Mouse (Mus musculus) kidney, postnatal 36 days (tissue): ENCODE data around the gene Trir.
A peak's percentile ranks its signal among the peaks of the same experiment; 100 is the strongest.

Source experiments
- DNase-seq, 2 experiments: peaks; one replicate each; pipeline ENCODE4 v3.0.0; 2021 to 2022; ENCODE audit warnings: mixed read lengths in 2 of 2

The Trir gene

DNA sequence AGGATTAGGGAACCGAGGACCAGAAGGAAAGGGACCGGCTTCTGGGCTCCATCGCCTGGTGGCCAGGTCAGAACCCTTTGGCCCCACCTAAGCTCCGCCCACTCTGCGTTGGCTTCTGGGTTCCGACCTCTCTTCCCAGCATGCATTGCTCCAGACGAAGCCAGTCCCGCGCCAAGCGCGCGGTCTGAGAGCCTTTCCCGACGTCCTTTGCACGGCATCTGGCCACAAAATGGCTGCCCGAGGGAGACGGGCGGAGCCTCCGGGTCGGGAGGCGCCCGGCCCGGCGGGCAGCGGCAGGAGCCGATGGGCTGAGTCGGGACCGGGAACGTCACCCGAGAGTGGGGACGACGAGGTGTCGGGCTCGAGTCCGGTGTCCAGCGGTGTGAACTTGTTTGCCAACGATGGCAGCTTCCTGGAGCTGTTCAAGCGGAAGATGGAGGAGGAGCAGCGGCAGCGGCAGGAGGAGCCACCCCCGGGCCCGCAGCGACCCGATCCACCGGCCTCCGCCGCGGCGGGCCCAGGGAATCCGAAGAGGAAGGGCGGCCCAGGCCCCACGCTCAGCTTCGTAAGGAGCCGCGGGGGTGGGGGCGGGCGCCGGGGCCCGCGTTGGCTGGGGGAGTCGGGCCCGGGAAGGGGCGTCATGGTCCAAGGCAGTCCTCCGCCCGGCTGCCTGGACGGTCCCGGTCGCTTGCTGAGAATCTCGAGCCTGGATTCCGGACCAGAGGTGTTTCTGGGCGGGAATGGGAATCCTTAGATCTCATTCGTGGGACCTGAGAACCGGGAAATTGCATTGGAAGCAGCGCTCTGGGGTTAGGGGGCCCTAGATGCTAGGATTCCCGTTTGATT lies at the start of gene Trir:
Trir (plus strand) TSS at position 154 of the 846 bp plus-strand sequence.
- DNase-seq = peak; percentile 98 to 99

DNA sequence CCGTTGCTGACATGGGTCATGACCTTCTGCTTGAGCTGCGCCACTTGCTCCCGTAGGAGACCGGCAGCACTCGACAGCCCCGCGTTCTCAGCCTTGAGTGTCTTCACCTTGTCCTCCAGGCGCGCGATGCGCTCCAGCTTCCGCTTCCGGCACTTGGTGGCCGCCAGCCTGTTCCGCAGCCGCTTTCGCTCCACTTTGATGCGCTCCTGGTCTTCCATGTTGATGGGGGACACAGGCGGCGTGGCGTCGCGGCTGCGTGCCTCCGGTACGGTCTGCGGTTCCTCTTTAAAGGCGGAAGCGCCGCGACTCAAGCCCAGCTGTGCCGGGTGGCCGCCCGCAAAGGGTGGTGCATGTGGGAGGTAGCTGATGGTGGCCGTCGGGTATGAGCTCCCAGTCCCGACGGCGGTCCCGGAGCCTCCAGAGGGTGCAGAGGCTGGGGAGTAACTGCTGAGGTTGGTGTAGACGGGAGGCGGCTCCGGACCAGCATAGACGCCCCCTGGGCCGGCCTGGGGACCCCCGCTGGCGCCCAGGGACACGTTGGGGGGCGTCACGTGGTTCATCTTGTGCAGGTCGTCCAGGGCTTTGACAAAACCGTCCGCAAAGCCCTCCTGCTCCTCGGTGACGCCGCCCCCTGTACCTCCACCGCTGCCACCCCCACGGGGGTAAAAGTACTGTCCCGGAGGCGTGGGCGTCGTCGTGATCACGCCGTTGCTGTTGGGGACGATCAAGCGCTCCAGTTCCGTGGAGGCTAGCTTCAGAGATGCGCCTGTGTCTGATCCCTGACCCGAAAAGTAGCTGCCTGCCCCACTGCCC lies 49.0 kb upstream of the Trir start:
- peak; percentile 61 to 78 for DNase-seq

DNA sequence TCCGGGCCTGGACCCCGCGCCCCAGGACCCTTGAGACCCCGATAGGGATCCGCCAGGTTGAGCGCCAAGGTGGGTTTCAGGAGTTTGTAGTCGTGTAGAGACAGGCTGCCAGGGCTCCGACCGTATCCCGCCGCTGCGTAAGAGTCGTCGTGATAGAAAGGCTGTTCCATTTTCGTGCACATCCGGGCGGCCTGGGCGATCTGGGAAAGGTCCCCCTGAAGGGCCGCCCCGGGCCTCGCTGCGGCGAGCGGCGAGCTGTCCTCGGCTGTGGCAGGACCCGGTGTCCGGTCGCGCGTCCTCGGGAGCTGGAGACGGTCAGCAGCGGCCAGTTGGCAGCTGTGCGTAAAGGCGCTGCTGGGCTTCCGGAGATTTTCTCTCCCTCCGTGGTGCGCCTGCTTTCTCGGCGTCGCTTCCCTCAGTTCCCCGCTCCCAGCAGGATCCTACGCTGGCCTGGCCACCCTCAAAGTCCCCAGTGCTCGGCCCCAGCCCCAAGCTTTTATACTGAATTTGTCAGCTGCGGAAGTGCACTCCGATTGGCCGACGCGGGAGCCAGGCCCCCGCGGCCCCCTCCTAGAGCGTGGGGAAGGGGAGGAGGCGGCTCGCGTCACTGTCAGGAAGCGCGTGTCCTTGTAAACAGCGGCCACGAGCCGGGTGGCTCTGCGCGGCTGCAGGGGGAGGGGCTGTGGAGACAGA lies 48.2 kb upstream of the Trir start, which contains the start of gene Junb:
Junb (minus strand) TSS at position 471 of the 693 bp plus-strand sequence.
- DNase-seq = peak; percentile 96 to 98

DNA sequence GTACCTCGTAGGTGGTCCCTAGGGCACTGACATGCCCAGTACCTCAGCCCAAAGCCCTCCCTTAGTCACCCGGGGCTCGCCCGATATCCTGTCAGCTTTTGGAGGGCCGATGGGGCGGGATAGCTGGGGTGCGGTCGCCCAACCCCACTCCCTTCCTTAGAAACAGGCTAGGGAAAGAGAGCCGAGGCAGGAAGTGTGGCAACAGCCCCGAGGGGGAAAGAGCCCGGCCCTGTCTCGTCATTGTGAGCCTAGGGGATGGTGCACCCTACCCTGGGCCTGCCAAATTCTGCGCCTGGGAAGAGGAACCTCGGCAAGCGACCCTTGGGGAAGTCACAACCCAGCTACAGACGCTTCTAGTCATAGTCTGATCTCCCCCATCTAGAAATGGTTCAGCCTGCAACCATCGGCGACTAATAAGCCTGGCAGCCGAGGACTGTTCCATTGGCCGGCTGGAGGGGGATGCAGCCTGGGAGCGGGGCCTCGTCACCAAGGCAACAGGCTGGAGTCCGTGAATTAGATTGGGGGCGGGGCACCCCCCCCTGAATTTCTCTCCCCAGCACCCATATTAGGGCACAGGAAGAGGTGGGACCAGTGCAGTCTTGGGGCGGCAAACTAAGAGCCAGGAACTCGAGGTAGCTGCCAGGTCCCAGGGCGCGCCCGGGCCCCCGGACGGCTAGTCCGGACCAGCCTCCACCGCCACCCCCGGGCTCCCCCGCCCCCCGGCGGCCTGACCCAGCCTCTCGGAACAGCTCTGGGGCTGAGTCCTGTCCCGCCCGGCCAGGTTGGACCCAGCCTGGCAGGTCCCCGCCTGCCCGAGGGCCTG lies 46.8 kb upstream of the Trir start:
- peak; percentile 96 to 97 for DNase-seq

DNA sequence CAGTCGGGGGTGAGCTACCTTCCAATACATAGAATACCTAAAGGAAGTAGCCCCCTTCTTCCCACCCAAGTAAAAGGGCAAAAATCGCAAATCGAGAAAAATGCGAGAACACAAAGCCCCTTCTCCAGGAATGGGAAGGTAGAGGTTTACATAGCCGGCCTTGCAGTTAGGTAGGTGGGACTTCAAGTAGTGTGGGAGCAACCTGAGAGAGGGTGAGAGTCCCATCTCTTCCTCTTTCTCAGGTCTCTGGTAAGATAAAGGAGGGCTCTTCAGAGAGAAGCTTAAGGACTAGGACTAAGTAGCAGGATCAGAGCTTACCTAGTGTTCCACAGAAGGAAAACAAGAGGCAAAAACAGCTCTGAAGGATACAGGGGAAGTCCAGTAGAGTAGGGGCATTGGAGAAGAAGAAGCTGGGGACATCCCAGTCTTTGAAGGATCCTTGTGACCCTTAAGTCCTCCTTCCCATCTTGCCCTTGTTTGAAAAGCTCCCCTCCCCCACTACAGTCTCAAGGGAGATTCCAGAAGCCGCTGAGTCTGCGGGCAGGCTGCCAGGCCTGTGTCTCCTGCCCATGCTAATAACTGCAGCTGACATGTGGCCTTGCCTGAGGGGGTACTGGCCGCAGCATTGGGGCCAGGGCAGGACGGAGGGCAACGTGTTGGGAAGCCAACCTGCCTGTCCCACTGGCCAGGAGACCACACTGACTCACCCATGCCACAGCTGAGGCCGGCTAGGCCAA lies 45.8 kb upstream of the Trir start:
- peak; percentile 98 for DNase-seq

DNA sequence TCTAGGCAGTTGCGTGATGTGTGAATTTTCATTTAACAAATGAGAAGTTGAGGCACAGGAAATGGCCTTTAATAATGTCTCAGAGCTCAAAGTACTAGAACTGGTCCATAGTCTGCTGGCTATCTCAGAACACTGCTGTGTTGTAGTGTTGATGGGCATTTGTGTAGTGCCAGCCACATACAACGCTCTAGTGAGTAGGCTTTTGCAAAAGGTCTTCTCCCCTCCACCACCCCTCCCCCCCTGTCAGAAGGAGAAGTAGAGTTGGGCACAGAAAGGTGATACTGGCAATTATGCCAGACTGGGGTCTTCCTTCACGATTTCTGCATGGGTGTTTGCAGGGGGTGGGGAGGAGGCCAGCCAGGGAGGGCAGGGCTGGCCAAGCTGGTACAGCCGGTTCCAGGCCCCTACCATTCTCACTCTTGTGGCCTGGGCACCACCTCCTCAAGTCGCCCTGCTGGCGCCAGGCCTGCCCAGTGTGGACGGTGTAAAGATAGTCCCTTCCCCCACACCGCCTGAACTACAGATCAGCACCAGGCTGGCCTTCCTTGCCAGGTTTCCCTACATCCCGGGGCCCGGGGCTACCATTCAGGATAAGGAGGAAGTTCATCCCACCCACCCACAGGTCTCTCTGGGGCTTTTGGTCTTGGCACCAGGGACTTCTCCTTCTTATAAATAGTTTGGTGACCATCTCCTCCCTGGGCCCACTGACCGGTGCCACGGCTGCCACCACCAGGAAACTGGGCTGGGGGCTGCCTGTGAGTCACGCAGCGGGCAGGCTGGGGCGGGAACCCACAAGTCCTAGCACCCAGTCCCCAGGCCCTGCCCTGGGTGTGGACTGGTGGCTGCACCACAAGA lies 44.8 kb upstream of the Trir start:
- peak; percentile 66 to 72 for DNase-seq

DNA sequence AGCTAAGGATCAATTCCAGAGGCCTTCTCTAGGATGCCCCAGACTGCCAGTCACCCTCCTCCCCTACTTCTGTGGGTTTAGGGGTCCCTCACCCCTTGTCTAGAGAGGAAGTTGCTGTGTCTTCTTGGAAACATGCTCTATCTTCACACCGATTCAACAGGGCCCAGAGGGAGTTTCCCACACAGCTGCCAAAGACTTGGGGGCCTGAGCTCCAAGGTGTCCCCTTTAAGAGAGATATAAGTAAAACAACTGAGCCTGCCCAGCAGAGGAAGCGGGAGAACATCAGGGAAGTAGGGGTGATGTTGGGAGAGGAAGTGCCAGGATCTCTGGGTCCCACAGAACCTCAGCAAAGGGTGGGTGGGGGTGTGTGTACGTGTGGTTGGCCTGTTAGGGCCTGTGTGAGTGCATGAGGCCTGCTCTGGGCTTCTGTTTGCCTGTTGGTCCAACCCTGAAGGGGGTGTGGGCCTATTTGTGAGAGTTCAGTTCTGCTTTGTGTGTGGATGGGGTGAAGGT lies 44.1 kb upstream of the Trir start:
- DNase-seq = no peak

DNA sequence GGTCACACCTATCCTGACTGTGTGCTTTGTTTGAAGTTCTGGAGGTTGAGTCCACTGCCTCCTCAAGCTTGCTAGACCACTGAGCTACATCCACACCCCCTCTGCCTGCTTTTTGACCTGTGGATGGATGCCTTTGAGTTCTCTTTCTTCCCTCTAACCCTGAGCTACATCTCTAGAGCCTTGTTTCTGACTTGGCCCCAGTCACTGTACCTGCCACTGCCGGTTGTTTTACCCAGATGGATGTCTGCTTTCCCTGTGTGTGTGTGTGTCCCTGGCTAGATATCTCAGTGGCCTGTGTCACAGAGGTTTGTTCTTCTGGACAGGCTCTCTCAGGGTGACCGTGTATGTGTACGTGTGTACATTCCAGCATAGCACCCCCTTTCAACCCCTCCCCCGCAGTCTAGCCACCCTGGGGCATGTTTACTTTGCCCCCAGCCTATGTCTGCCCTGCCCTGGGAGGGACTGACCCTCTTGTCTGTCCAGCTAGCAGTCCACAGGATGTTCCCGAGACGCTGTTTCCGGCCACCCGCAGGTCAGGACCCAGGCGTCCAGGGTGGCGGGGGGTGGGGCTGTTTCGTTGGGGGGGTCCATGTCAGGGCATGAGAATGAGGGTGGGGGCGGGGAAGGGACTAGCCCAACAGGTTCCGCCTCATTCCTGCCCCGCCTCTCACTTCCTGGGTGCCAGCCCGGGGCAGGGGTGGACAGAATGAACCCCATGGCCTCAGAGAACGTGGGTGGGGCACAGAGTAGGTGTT lies 42.2 kb upstream of the Trir start:
- peak; percentile 78 to 80 for DNase-seq

DNA sequence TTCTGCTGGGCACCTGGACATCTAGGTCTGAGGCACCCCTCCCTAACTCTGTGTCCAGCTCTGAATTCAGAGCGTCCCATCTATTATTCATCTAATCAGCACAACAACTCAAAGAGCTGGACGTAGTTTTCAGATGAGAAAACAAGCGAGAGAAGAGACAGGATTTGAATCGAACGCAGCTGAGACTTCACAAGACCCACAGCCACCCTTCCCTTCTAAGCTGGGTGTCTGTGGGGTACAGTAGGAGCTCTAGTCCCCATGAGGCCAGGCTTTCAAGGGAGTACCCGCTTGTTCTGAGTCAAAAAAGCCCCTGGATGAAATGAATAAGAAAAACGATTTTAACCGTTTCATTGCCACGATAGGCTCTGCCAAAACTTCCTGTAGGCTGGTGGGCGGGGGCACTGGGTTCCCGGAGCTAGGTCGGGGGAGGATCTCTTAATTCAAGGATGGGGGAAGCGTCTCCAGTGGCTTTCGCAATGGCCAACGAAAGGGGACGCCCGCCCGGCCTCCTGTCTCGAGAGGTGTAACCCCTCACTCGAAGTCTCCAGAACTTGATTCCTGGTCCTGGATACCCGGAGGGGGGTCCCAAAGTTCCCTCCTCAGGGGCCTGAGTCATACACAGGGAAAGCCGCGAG lies 41.5 kb upstream of the Trir start:
- DNase-seq = peak in 1 of 2 experiments; percentile 24

DNA sequence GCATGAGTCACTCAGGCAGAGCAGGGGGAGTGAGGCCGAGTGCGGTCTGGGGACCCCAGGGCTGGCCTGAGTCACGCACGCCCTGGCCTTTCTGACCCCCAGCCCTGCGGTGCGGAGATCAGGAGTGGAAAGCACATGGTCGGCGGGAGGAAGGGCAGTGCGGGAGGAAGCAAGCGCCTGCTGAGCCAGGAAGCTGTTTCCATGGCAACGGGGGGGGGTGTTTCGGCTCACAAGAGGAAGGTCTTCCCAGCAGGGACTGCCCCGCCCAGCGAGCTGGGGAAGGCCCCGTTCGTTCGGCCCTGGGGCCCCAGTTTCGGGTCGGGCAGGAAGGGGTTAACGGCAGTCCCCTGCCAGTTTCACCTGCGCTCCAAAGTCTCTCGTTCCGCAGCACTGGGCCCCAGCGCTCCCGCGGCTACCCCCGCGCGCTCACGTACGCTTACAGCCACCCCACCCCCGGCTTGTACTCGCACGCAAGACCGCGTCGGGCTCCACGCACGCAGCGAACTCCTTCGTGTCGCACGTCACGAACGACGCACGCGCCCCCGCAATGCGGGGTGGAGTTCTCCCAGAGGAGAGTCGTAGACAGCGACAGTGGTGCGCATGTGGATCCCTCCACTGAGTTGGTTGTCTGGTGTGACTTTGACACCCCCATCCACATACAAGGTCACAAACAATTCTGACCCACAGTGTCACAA lies 40.8 kb upstream of the Trir start:
- DNase-seq = peak; percentile 96

DNA sequence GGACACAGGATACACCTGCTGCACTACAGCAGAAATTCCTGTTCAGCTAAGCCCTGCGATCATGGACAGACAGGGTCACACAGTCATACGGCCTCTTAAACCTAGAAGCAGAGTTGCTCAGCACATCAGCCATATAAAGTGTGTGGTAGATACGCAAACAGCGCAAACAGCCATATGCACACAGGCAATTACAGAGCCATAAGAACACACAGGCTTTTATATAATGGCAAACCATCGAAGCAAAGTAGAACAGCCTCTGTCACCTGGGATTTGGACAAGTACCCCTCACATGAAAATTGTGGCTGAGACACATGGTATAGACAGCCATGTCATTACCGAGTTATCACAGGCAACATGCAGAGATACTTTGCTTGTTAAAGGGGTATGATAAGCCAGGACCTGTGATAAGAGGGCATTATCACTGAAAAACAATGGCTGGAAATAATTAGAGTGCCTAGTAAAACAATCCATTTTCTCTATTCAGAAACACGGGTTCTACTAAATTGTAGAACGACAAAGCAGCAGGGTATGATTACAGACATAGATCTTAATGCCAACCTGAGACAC lies 40.2 kb upstream of the Trir start:
- DNase-seq = no peak

DNA sequence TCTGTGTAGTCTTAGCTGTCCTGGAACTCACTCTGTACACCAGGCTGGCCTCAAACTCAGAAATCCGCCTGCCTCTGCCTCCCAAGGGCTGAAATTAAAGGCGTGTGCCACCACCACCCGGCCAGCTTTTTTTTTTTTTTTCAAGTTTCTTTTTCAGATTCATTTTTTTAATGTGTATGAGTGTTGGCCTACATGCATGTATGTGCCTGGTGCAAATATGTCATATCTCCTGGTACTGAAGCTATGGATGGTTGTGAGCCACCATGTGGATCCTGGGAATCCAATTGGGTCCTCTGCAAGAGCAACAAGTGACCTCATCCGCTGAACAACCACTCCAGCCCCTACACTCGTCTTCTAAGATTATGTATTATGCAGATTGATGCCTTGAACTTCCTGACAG lies 39.2 kb upstream of the Trir start:
- DNase-seq = no peak

DNA sequence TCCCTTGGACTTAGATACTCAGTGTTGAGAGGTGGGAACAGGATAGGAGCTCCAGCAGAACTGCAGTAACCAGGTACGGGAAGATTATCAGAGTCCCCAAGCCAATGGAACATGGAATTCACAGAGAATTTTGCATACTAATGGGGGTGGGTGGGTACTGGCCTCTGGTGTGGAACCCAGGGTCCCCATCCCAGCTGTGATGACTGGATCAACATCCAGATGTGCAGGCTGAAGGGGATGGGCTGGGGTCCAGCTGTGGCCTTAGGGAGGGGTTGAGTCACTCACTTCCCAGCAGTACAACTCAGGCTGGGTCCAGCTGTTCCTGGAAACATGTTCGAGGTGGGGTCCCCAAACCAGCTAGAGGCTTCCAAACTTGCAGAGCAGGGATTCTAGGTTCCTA lies 38.7 kb upstream of the Trir start:
- no peak for DNase-seq

DNA sequence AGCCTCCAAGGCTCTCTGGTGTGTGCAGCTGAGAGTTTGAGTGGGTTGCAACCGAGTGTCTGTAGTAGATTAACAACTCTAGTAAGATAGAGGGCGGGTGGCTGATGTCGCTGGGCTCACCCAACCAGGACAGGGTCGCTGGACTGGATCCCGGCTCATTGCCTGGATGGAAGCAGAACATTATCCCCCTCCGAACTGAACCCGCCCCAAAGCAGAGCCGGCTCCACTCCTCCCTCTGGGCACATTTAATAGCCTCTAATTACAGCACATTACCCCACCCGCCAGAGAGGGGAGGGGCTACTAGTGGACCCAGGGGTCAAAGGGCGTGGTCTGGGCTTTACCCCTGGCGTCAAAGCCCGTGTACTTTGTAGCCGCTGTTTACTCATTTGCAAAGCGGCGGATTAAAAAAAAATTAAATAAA lies 37.3 kb upstream of the Trir start:
- peak; percentile 92 to 94 for DNase-seq

DNA sequence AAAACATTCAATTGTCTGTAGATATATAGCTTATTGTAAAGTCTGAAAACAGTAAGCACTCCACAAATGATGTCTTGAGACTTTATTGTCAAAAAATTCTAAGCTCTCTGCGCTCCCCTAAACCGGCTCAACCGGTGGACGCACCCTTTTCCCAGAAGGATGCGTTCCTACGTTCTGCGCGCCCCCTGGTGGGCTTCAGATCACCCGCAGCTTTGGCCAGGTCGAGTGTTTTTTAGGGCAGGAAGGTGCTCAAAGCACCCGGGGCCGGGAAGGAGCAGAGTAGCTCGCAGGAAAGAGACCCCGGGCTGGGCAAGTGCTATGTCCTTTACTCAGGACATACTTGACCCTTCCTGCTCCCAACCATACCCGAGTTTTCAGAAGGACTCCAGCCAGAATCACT lies 36.8 kb upstream of the Trir start:
- DNase-seq = peak; percentile 94 to 98

DNA sequence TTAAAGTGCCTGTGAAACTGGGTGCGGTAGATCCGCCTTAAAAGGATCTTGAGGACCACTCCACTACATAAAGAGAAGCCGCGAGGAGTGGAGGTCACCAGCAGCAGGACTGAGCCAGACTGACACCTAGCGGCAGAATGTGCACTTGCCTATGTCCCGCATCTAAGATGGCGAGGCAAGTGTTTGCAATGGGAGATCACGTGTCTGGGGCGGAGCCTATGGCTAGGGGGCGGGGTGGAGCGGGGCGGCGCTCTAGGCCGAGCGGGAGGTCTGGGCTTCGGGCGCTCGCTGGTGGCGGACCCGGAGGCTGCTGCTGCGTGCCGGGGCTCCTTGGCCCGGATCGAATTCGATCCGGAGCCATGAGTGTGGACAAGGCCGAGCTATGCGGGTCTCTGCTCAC lies 36.3 kb upstream of the Trir start, which contains the start of gene Hook2:
Hook2 (plus strand) TSS at position 255 of the 400 bp plus-strand sequence.
- DNase-seq = peak; percentile 98 to 99

DNA sequence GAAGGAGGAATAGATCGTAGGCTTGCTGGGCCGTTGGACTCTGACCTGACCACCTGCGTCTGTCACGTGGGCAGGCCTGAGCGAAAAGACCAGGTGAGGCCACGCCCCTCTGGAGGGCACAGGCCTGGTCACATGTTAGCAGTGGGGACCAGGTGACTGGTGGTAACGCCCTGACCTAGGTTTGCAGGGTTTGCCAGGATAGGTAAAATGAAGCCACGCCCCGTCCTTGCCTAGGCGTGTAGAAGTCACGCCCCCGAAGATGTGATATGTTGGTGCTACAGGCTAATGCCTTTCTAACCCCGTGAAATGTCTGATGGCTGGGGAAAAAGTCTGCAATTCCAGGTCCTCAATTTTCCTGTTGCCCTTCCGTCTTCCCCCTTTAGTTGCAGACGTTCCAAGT lies 35.8 kb upstream of the Trir start:
- peak; percentile 95 to 97 for DNase-seq

DNA sequence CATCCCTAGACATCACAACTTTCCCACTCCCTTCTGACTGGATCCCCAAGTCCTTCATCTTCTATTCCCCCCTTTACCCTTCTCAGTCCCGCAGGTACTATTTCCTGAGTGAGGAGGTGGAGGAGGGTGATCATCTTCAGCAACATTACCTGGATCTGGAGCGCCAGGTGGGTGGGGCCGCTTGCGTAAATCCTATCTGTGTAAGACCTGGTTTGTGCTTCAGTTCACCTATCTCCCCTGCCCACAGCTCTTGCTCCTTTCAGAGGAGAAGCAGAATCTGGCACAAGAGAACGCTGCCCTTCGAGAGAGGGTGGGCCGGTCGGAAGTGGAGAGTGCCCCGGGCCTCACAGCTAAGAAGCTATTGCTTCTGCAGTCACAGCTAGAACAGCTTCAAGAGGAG lies 32.2 kb upstream of the Trir start:
- no peak for DNase-seq
